Mouse (Mus musculus) bone marrow, adult 2 months (tissue): ENCODE measurements around the gene Clasrp. TPM values are rescaled to one million over a fixed set of nuclear protein-coding genes. Genes with fewer than 3 reads are reported as not detected.

ENCODE experiments used
- H3K27ac ChIP-seq: fragments of 200-500 bp; 2 replicates; pipeline ENCODE4 v1.5.1; 2012; ENCODE audit warnings: low read depth, mild to moderate bottlenecking, control low read depth, inconsistent platforms, low read length; ENCODE audit not compliant: control insufficient read depth, poor library complexity, insufficient read depth
- H3K4me1 ChIP-seq: fragments of 200-500 bp; 2 replicates; pipeline ENCODE4 v1.6.1; 2011; ENCODE audit warnings: low read length; ENCODE audit not compliant: control insufficient read depth, insufficient read depth
- H3K4me3 ChIP-seq: fragments of 200-500 bp; replicated peaks from 2 replicates; pipeline ENCODE3; 2011; ENCODE audit warnings: mild to moderate bottlenecking, low read depth, low read length, control low read depth; ENCODE audit not compliant: control insufficient read depth
- CTCF ChIP-seq: fragments of 200-500 bp; IDR thresholded peaks from 2 replicates; pipeline ENCODE4 v1.5.1; 2011; ENCODE audit warnings: low read length, control low read depth; ENCODE audit not compliant: control insufficient read depth, insufficient read depth
- POLR2A ChIP-seq: fragments of 200-500 bp; IDR thresholded peaks from 2 replicates; pipeline ENCODE4 v1.6.1; 2011; ENCODE audit warnings: low read depth, mild to moderate bottlenecking, control low read depth, low read length, borderline replicate concordance; ENCODE audit not compliant: control insufficient read depth
- WGBS: fragments of 180-500 bp; shearing (Covaris S2); methylation state at CpG from one replicate; pipeline ENCODE4 v1.1.7; 2018; 5-methylcytosine and 5-hydroxymethylcytosine counted together
- polyA plus RNA-seq: library from polyadenylated mRNA; stranded (reverse); fragments of >200 nt; gene quantifications from 2 replicates; pipeline ENCODE4 v1.2.4, GENCODE M21; 2011; ENCODE audit warnings: low replicate concordance; ENCODE audit not compliant: missing spikeins, insufficient read depth, insufficient read length

The Clasrp gene
- 64.7 and 98.2 TPM in 2 replicates for polyA plus RNA-seq

DNA sequence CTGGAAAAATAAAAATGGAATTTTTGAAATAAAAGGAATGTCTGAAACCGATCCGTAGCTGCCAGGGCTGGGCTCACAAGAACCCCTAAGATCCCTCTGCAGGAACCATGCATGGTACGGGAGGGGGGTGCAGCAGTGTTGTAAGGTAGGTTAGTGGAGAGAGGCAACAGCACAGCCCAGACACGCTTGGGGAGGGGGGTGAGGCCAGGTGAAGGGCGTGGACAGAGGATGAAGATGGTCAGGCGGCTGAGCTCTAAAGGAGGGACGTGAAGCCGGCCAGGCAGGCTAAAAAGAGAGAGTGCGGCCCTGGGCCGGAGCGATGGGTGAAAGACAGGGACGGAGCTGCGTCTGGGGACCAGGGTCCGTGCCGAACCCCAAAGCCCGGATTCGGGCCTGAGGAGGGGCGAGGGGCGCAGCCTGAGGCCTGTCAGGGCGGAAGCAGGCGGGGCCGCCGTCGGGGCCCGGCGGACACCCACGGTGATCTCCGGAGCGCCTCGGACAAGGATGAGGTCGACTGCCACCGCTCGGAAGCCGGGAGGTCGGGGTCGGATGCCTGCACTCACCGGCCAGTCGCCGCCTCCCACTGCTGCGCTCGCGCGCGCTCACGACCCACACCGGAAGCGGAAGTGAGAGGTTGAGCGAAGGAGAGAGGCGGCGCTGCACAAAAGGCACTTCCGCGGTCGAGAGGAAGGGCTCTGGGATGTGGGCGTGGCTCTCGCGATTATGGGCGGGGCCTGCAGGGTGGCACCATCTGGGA, at the start of gene Clasrp:
Clasrp (minus strand) TSS at position 638 of the 757 bp plus-strand sequence.
- WGBS, result 1% methylated on average over 57 of the region's 57 CpGs
- TF ChIP-seq POLR2A (peak; percentile 88; the same call in 1 of the 2 replicates), CTCF (no peak)
- Histone ChIP-seq H3K4me3 (peak within 1 kb of the TSS; percentile 98), H3K4me1 (peaks cover 3% of the 10 kb centered on the region; the same call in 1 of the 2 replicates), H3K27ac (peak within 1 kb of the TSS; percentile 76)

DNA sequence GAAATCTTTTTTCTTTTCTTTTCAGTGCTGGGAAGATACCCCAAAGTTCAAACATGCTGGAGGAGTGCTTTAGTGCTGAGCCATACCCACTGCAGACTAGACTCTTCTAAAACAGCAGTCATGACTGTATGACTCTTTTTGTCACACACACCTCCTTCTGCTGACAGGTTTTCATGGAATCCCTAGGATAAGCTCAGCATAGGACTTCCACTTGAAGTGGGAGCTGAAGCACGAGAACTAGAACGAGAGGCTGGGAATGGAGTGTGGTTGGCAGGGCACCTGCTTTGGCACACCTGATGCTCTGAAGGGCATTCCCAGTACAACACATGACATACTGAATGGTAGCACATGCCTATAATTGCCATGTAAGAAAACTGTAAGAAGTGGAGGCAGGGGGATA, 48.3 kb upstream of the Clasrp start:
- TF ChIP-seq CTCF (no peak), POLR2A (no peak)
- WGBS, result 85% methylated on average over 2 of the region's 2 CpGs
- H3K27ac ChIP-seq, result no peak overlapping the region
- H3K4me3 ChIP-seq, result no peak overlapping the region
- H3K4me1 ChIP-seq, result no peaks in the 10 kb centered on the region; the same call in 1 of the 2 replicates

DNA sequence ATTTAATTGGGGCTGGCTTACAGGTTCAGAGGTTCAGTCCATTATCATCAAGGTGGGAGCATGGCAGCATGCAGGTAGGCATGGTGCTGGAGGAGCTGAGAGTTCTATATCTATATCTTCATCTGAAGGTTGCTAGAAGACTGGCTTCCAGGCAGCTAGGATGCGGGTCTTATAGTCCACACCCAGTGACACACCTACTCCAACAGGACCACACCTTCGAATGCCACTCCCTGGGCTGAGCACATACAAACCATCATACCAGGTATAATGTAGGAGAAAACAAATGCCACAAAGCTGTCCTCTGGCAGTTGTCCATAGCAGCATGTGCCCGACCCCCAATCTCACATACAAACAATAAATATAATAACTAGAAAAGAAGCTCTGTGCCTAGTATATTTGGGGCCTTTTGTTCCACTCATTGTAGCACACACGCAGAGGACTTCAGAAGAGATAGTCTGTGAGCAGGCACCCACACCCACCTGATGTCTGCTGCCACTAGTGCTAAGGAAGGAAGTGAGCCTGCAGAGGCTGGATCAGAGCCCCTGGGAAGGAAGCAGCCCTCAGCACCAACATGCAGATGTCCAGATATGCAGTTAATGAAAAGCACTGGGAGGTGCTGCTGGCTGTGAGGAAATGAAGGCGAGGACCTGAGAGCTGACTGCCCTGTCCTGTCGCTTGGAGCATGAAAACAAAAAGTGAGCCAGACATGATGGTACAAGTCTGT, 46.9 kb upstream of the Clasrp start:
- WGBS, result 51% methylated on average over 6 of the region's 6 CpGs
- TF ChIP-seq POLR2A (no peak), CTCF (no peak)

DNA sequence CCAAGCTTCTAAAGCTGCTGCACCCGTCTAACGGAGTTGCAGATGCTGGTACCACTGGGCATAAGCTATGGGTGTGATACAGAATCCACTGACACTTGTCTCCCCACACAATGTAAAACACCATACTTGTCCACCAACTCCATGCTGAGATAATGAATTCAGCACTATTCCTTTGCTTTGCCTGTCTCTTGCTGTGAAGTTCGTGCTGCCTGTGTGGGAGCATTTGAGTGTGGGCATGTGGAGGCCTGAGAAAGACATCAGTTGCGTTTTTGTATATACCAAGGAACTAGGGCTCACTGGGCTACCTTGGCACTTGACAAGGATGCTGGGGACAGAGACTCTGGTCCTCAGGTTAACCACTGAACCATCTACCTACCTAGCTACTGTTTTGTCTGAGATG, 36.9 kb upstream of the Clasrp start:
- Histone ChIP-seq H3K4me1 (no peaks in the 10 kb centered on the region), H3K4me3 (no peak overlapping the region), H3K27ac (no peak overlapping the region)
- 88% methylated on average over 4 of the region's 4 CpGs for WGBS
- TF ChIP-seq POLR2A (no peak), CTCF (no peak)

More for the DNA sequence above, 46.9 kb upstream of the Clasrp start:
- H3K27ac ChIP-seq, result no peak overlapping the region
- H3K4me1 ChIP-seq, result no peaks in the 10 kb centered on the region; the same call in 1 of the 2 replicates
- H3K4me3 ChIP-seq, result no peak overlapping the region

DNA sequence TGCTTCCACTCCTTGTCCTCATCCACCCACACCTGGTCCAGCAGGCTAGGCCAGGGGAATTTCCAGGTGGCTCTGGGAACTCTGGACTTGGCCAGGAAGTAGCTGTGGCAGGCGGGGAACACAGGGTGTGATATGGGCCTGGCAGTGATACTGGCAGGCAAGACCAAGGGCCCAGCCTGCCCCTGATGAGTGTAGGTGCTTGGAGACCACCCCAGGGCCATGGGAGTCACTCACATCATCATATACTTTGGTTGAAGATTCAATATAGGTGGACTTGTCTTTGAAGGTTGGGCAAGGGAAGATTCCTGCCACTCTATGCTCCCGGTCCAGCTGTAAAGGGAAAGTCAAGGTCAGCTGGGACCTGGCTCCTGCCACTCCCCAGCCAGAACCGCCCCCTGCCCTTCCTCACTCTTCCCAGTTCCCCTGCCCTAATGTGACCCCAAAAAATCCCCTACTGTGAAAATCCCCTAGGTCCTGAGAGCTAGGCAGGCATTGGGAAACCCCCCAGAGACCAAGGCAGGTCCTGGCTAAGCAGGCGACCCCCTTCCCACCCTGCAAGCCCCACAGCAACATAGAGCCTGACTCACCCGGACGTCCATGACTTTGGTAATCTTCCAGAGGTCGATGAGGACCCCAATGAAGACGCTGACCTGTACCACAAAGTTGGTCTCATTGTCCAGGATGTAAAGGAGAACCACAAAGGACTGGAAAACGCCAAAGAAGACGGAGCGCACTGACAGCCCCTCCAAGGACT, 31.0 kb upstream of the Clasrp start:
- H3K4me3 ChIP-seq, result no peak overlapping the region
- H3K27ac ChIP-seq, result no peak overlapping the region
- 83% methylated on average over 11 of the region's 11 CpGs for WGBS
- TF ChIP-seq CTCF, result no peak
- no peak for TF ChIP-seq POLR2A
- H3K4me1 ChIP-seq, result peaks cover 1% of the 10 kb centered on the region; the same call in 1 of the 2 replicates

DNA sequence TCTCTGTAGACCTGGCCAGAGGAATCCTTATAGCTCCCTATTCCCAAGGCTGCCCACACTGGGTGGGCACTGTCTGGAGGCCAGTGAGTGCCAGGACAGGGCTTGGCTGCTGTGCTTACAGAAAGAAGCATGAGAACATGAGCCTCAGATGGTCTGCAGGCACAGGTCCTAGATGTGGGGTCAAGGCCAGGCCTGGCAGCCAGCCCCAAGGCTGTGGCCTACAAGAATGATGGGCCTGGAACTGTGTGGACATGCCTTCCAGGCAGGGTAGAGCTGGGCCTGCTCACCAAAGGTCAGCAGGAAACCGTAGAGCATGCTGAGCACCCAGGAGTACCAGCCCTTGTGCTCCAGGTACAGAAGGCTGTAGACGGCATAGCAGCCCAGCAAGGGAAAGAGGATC, 30.3 kb upstream of the Clasrp start:
- no peak overlapping the region for H3K27ac ChIP-seq
- H3K4me1 ChIP-seq, result peaks cover 3% of the 10 kb centered on the region; the same call in 1 of the 2 replicates
- 95% methylated on average over 2 of the region's 2 CpGs for WGBS
- TF ChIP-seq CTCF, result no peak
- TF ChIP-seq POLR2A, result no peak
- no peak overlapping the region for H3K4me3 ChIP-seq

DNA sequence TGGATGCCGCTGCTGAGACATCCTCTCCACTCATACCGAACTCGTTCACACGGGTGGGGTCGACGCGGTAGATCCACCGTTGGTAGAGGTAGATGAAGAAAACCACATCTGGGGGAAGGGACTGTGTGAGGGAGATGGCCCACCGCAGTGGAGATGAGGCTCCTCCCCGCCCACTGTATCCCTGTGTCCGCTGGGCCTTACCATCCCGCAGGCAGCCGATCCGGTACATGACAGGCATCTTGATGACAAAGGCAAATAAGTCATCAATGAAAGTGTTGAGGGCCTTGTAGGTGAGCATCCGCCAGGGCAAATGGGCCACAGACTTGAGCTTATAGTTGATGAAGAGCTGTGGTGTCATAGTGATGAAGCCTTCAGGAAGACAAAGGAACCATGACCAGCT, 29.6 kb upstream of the Clasrp start:
- Histone ChIP-seq H3K4me3 (no peak overlapping the region), H3K27ac (no peak overlapping the region; the same call in 1 of the 2 replicates), H3K4me1 (peaks cover 3% of the 10 kb centered on the region; the same call in 1 of the 2 replicates)
- no peak for TF ChIP-seq POLR2A
- WGBS, result 86% methylated on average over 15 of the region's 15 CpGs
